Mouse (Mus musculus) limb, embryonic 13.5 days (tissue): ENCODE measurements around the gene Cdkal1. TPM values are rescaled to one million over a fixed set of nuclear protein-coding genes. Genes with fewer than 3 reads are reported as not detected.
A peak's percentile ranks its signal among the peaks of the same experiment; 100 is the strongest.

ENCODE experiments used
- ATAC-seq: fragments of 200-750 bp; cut with Nextera tagmentation; 2 replicates; pipeline ENCODE4 v1.8.0; 2017; ENCODE audit warnings: low read depth, moderate number of reproducible peaks, moderate TSS enrichment; ENCODE audit not compliant: low FRiP score
- H3K27ac ChIP-seq: fragments of 300-500 bp; sonication (generic); 2 replicates; pipeline ENCODE4 v1.5.1; 2015; ENCODE audit warnings: inconsistent platforms, mild to moderate bottlenecking, moderate library complexity
- H3K27me3 ChIP-seq: fragments of 300-500 bp; sonication (generic); 2 replicates; pipeline ENCODE4 v1.6.1; 2015; ENCODE audit warnings: mild to moderate bottlenecking, inconsistent platforms
- H3K36me3 ChIP-seq: fragments of 300-500 bp; sonication (generic); 2 replicates; pipeline ENCODE4 v1.6.1; 2015; ENCODE audit warnings: inconsistent platforms, mild to moderate bottlenecking, moderate library complexity
- H3K4me1 ChIP-seq: fragments of 300-500 bp; sonication (generic); 2 replicates; pipeline ENCODE4 v1.6.1; 2015; ENCODE audit warnings: inconsistent platforms
- H3K4me2 ChIP-seq: fragments of 300-500 bp; sonication (generic); replicated peaks from 2 replicates; pipeline ENCODE4 v1.6.1; 2015; ENCODE audit warnings: inconsistent platforms, mild to moderate bottlenecking, moderate library complexity
- H3K4me3 ChIP-seq: fragments of 300-500 bp; sonication (generic); 2 replicates; pipeline ENCODE4 v1.5.1; 2015; ENCODE audit warnings: moderate library complexity, mild to moderate bottlenecking, inconsistent platforms
- H3K9ac ChIP-seq: fragments of 300-500 bp; sonication (generic); 2 replicates; pipeline ENCODE4 v1.6.1; 2015; ENCODE audit warnings: mild to moderate bottlenecking, inconsistent platforms
- H3K9me3 ChIP-seq: fragments of 300-500 bp; sonication (generic); 2 replicates; pipeline ENCODE4 v1.6.1; 2016; ENCODE audit warnings: inconsistent platforms
- WGBS: fragments of 180-500 bp; shearing (Covaris S2); methylation state at CpG from one replicate; pipeline ENCODE4 v1.1.7; 2015; 5-methylcytosine and 5-hydroxymethylcytosine counted together
- polyA plus RNA-seq: library from polyadenylated mRNA; unstranded; fragments of >200 nt; fragmentation: Nextera tagmentation; extraction: Ambion mirVana; gene quantifications from 2 replicates; pipeline ENCODE4 v1.2.1, GENCODE M21; 2015

The Cdkal1 gene
- polyA plus RNA-seq, 1 experiment from 2014 or later, result 37.9 TPM

- no peak overlapping the region for H3K4me3 ChIP-seq
- no peaks in the 10 kb centered on the region for H3K36me3 ChIP-seq
- H3K9ac ChIP-seq, result no peak overlapping the region
- peaks cover 25% of the 10 kb centered on the region for H3K4me1 ChIP-seq
- no peak overlapping the region for H3K27ac ChIP-seq
- H3K27me3 ChIP-seq, result no peaks in the 10 kb centered on the region
- ATAC-seq, result no peak
- no peaks in the 10 kb centered on the region for H3K9me3 ChIP-seq
- WGBS, result 87% methylated on average over 3 of the region's 3 CpGs
- H3K4me2 ChIP-seq, result no peak overlapping the region
Measured at GRCm38 (mm10) chr13:29616654-29617171, 238.8 kb downstream of the Cdkal1 start.

GRCm38 (mm10) chr13:29615987-29616386 is 239.5 kb downstream of the Cdkal1 start:
- H3K4me3 ChIP-seq, result no peak overlapping the region
- no peak overlapping the region for H3K9ac ChIP-seq
- H3K4me1 ChIP-seq, result peaks cover 25% of the 10 kb centered on the region
- ATAC-seq, result no peak
- no peak overlapping the region for H3K4me2 ChIP-seq
- H3K9me3 ChIP-seq, result no peaks in the 10 kb centered on the region
- no peaks in the 10 kb centered on the region for H3K27me3 ChIP-seq
- H3K27ac ChIP-seq, result no peak overlapping the region
- no peaks in the 10 kb centered on the region for H3K36me3 ChIP-seq
- 85% methylated on average over 3 of the region's 3 CpGs for WGBS

GRCm38 (mm10) chr13:29615081-29615480 is 240.4 kb downstream of the Cdkal1 start:
- Histone ChIP-seq H3K27me3 (no peaks in the 10 kb centered on the region), H3K4me2 (no peak overlapping the region), H3K36me3 (no peaks in the 10 kb centered on the region), H3K27ac (no peak overlapping the region), H3K9me3 (no peaks in the 10 kb centered on the region), H3K4me3 (no peak overlapping the region), H3K4me1 (peaks cover 32% of the 10 kb centered on the region), H3K9ac (no peak overlapping the region)
- WGBS, result 83% methylated on average over 7 of the region's 7 CpGs
- no peak for ATAC-seq

- Histone ChIP-seq H3K4me2 (no peak overlapping the region), H3K36me3 (no peaks in the 10 kb centered on the region), H3K9me3 (no peaks in the 10 kb centered on the region), H3K27me3 (no peaks in the 10 kb centered on the region), H3K4me1 (peaks cover 22% of the 10 kb centered on the region), H3K4me3 (no peak overlapping the region), H3K9ac (no peak overlapping the region), H3K27ac (no peak overlapping the region)
- no peak for ATAC-seq
- WGBS, result 51% methylated on average over 13 of the region's 13 CpGs
Measured at GRCm38 (mm10) chr13:29610051-29610931, 245.2 kb downstream of the Cdkal1 start.

- no peaks in the 10 kb centered on the region for H3K9me3 ChIP-seq
- H3K4me3 ChIP-seq, result no peak overlapping the region
- H3K27me3 ChIP-seq, result no peaks in the 10 kb centered on the region
- H3K36me3 ChIP-seq, result no peaks in the 10 kb centered on the region
- H3K4me2 ChIP-seq, result no peak overlapping the region
- H3K4me1 ChIP-seq, result peaks cover 25% of the 10 kb centered on the region
- 84% methylated on average over 5 of the region's 5 CpGs for WGBS
- H3K27ac ChIP-seq, result no peak overlapping the region
- H3K9ac ChIP-seq, result no peak overlapping the region
- no peak for ATAC-seq
Measured at GRCm38 (mm10) chr13:29609441-29609840, 246.0 kb downstream of the Cdkal1 start.

GRCm38 (mm10) chr13:29604241-29604640 is 251.2 kb downstream of the Cdkal1 start:
- WGBS, result 18% methylated on average over 6 of the region's 7 CpGs
- peak; percentile 74; the same call in 1 of the 2 replicates for ATAC-seq
- Histone ChIP-seq H3K36me3 (no peaks in the 10 kb centered on the region), H3K9ac (no peak overlapping the region), H3K4me3 (no peak overlapping the region), H3K27me3 (no peaks in the 10 kb centered on the region), H3K4me2 (no peak overlapping the region), H3K27ac (no peak overlapping the region; the same call in 1 of the 2 replicates), H3K9me3 (no peaks in the 10 kb centered on the region), H3K4me1 (peaks cover 18% of the 10 kb centered on the region)

GRCm38 (mm10) chr13:29603597-29603996 is 251.9 kb downstream of the Cdkal1 start:
- peak; percentile 58; the same call in 1 of the 2 replicates for ATAC-seq
- Histone ChIP-seq H3K27ac (peak overlapping the region; percentile 82), H3K9me3 (no peaks in the 10 kb centered on the region), H3K27me3 (no peaks in the 10 kb centered on the region), H3K4me1 (peaks cover 18% of the 10 kb centered on the region), H3K4me3 (no peak overlapping the region), H3K4me2 (peak overlapping the region; percentile 23), H3K36me3 (no peaks in the 10 kb centered on the region), H3K9ac (no peak overlapping the region)
- WGBS, result 15% methylated on average over 6 of the region's 6 CpGs

- H3K4me3 ChIP-seq, result no peak overlapping the region
- no peak overlapping the region for H3K4me2 ChIP-seq
- no peaks in the 10 kb centered on the region for H3K27me3 ChIP-seq
- H3K36me3 ChIP-seq, result no peaks in the 10 kb centered on the region
- H3K27ac ChIP-seq, result no peak overlapping the region
- H3K4me1 ChIP-seq, result peaks cover 18% of the 10 kb centered on the region
- 93% methylated on average over 2 of the region's 2 CpGs for WGBS
- no peak overlapping the region for H3K9ac ChIP-seq
- no peak for ATAC-seq
- H3K9me3 ChIP-seq, result no peaks in the 10 kb centered on the region
Measured at GRCm38 (mm10) chr13:29601033-29601432, 254.4 kb downstream of the Cdkal1 start.

- H3K27me3 ChIP-seq, result no peaks in the 10 kb centered on the region
- WGBS, result 68% methylated on average over 2 of the region's 2 CpGs
- peaks cover 17% of the 10 kb centered on the region for H3K4me1 ChIP-seq
- no peaks in the 10 kb centered on the region for H3K36me3 ChIP-seq
- no peak overlapping the region for H3K27ac ChIP-seq
- no peak for ATAC-seq
- no peak overlapping the region for H3K9ac ChIP-seq
- H3K4me2 ChIP-seq, result no peak overlapping the region
- no peaks in the 10 kb centered on the region for H3K9me3 ChIP-seq
- no peak overlapping the region for H3K4me3 ChIP-seq
Measured at GRCm38 (mm10) chr13:29599646-29600045, 255.8 kb downstream of the Cdkal1 start.

- Histone ChIP-seq H3K4me2 (no peak overlapping the region), H3K4me3 (no peak overlapping the region), H3K27me3 (no peaks in the 10 kb centered on the region), H3K9me3 (peaks cover 7% of the 10 kb centered on the region), H3K36me3 (peaks cover 6% of the 10 kb centered on the region; the same call in 1 of the 2 replicates), H3K4me1 (no peaks in the 10 kb centered on the region), H3K9ac (no peak overlapping the region), H3K27ac (no peak overlapping the region)
- ATAC-seq, result no peak
- 52% methylated on average over 3 of the region's 3 CpGs for WGBS
Measured at GRCm38 (mm10) chr13:29596735-29597134, 258.7 kb downstream of the Cdkal1 start.

- ATAC-seq, result no peak
- WGBS, result 93% methylated on average over 3 of the region's 3 CpGs
- no peak overlapping the region for H3K27ac ChIP-seq
- H3K36me3 ChIP-seq, result peaks cover 6% of the 10 kb centered on the region; the same call in 1 of the 2 replicates
- H3K4me1 ChIP-seq, result no peaks in the 10 kb centered on the region
- no peak overlapping the region for H3K9ac ChIP-seq
- H3K4me2 ChIP-seq, result no peak overlapping the region
- H3K4me3 ChIP-seq, result no peak overlapping the region
- H3K9me3 ChIP-seq, result peaks cover 7% of the 10 kb centered on the region
- H3K27me3 ChIP-seq, result no peaks in the 10 kb centered on the region
Measured at GRCm38 (mm10) chr13:29593096-29593495, 262.4 kb downstream of the Cdkal1 start.

GRCm38 (mm10) chr13:29590685-29591084 is 264.8 kb downstream of the Cdkal1 start:
- Histone ChIP-seq H3K27me3 (no peaks in the 10 kb centered on the region), H3K9ac (no peak overlapping the region), H3K27ac (no peak overlapping the region), H3K4me2 (no peak overlapping the region), H3K36me3 (peaks cover 6% of the 10 kb centered on the region; the same call in 1 of the 2 replicates), H3K4me1 (no peaks in the 10 kb centered on the region), H3K9me3 (peaks cover 7% of the 10 kb centered on the region), H3K4me3 (no peak overlapping the region)
- WGBS, result 80% methylated on average over 5 of the region's 5 CpGs
- no peak for ATAC-seq
